Mouse (Mus musculus): ENCODE measurements around the gene Mgarp. TPM values are rescaled to one million over a fixed set of nuclear protein-coding genes. Genes with fewer than 3 reads are reported as not detected.

Mgarp gene
- total RNA-seq, 1 experiment: 12.5 TPM

GRCm38 (mm10) chr3:51386441-51387133 is 10.0 kb downstream of the Mgarp start:
- Histone ChIP-seq H3K9ac (ENCODE audit: insufficient read depth, low read depth, low read length, poor library complexity, severe bottlenecking) (no peak overlapping the region; the same call in 1 of the 2 replicates), H3K4me1 (ENCODE audit: control insufficient read depth in 2 of 2, insufficient read depth in 2 of 2, low read length in 2 of 2, poor library complexity in 1 of 2) (peaks cover 0 to 7% of the 10 kb centered on the region in 2 experiments; a peak in 1 of 4 replicates), H3K9me3 (ENCODE audit: control insufficient read depth, insufficient read depth, low read depth, low read length) (no peaks in the 10 kb centered on the region), H3K36me3 (ENCODE audit: control insufficient read depth, insufficient read depth, low read length, poor library complexity, severe bottlenecking) (no peaks in the 10 kb centered on the region), H3K4me3 (ENCODE audit: insufficient read depth in 1 of 2, low read depth in 1 of 2, low read length in 2 of 2, poor library complexity in 1 of 2, severe bottlenecking in 1 of 2) (no peak overlapping the region), H3K27ac (ENCODE audit: insufficient read depth, low read depth, low read length, poor library complexity, severe bottlenecking) (no peak overlapping the region)
- DNase-seq (ENCODE audit: low read depth, low spot score): no peak
- TF ChIP-seq MAFK (IDR thresholded peaks at IDR 0.05; ENCODE audit: insufficient read depth, low read depth, low read length) (no peak), HCFC1 (IDR thresholded peaks at IDR 0.05; ENCODE audit: borderline replicate concordance, insufficient read depth, low read length) (no peak), ZC3H11A (IDR thresholded peaks at IDR 0.05; ENCODE audit: borderline replicate concordance, low read depth, low read length) (no peak), CHD2 (IDR thresholded peaks at IDR 0.05; ENCODE audit: low read depth, low read length) (no peak), ZNF384 (IDR thresholded peaks at IDR 0.05; ENCODE audit: low read depth, low read length) (no peak)
- in situ Hi-C loops (cut with MboI; ENCODE audit: low sequenced_read_pairs in 2 of 2, unreplicated experiment in 2 of 2): no loop called here

DNA sequence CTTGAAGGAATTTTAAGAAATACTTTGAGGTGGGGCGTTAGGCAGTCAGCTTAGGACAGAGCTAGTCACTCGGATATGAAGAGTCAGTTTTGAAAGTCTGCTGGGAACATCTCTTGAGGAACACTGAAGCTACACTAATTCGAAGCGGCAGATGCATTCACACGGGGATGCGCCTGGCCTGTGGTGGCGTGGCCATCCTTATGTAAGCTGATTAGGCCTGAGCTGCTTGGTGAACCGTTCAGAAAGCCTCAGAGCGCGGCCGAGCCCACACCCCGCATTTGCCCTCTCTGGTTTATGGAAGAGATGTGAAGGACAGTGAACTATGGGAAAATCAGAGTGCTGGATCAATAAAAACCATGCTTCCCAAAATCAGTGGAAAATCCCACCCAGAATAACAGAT is 13.1 kb downstream of the Mgarp start:
- no peak overlapping the region for H3K27ac ChIP-seq (ENCODE audit: insufficient read depth, low read depth, low read length, poor library complexity, severe bottlenecking)
- no peak for DNase-seq (ENCODE audit: low read depth, low spot score)
- no peaks in the 10 kb centered on the region for H3K9me3 ChIP-seq (ENCODE audit: control insufficient read depth, insufficient read depth, low read depth, low read length)
- H3K4me1 ChIP-seq (ENCODE audit: control insufficient read depth in 2 of 2, insufficient read depth in 2 of 2, low read length in 2 of 2, poor library complexity in 1 of 2): peaks cover 0 to 7% of the 10 kb centered on the region in 2 experiments; a peak in 1 of 4 replicates
- TF ChIP-seq ZC3H11A (IDR thresholded peaks at IDR 0.05; ENCODE audit: borderline replicate concordance, low read depth, low read length) (no peak), HCFC1 (IDR thresholded peaks at IDR 0.05; ENCODE audit: borderline replicate concordance, insufficient read depth, low read length) (no peak), ZNF384 (IDR thresholded peaks at IDR 0.05; ENCODE audit: low read depth, low read length) (no peak)
- in situ Hi-C loops (cut with MboI; ENCODE audit: low sequenced_read_pairs in 2 of 2, unreplicated experiment in 2 of 2): no loop called here
- H3K36me3 ChIP-seq (ENCODE audit: control insufficient read depth, insufficient read depth, low read length, poor library complexity, severe bottlenecking): no peaks in the 10 kb centered on the region
- no peak overlapping the region for H3K4me3 ChIP-seq (ENCODE audit: insufficient read depth in 1 of 2, low read depth in 1 of 2, low read length in 2 of 2, poor library complexity in 1 of 2, severe bottlenecking in 1 of 2)
- no peak overlapping the region for H3K9ac ChIP-seq (ENCODE audit: insufficient read depth, low read depth, low read length, poor library complexity, severe bottlenecking)

- Histone ChIP-seq H3K4me3 (ENCODE audit: insufficient read depth in 1 of 2, low read depth in 1 of 2, low read length in 2 of 2, poor library complexity in 1 of 2, severe bottlenecking in 1 of 2) (no peak overlapping the region), H3K4me1 (ENCODE audit: control insufficient read depth in 2 of 2, insufficient read depth in 2 of 2, low read length in 2 of 2, poor library complexity in 1 of 2) (peaks cover 0 to 3% of the 10 kb centered on the region in 2 experiments; a peak in 1 of 4 replicates), H3K9ac (ENCODE audit: insufficient read depth, low read depth, low read length, poor library complexity, severe bottlenecking) (no peak overlapping the region), H3K9me3 (ENCODE audit: control insufficient read depth, insufficient read depth, low read depth, low read length) (no peaks in the 10 kb centered on the region), H3K36me3 (ENCODE audit: control insufficient read depth, insufficient read depth, low read length, poor library complexity, severe bottlenecking) (no peaks in the 10 kb centered on the region), H3K27ac (ENCODE audit: insufficient read depth, low read depth, low read length, poor library complexity, severe bottlenecking) (no peak overlapping the region)
- TF ChIP-seq CHD2 (IDR thresholded peaks at IDR 0.05; ENCODE audit: low read depth, low read length): no peak
- no peak for TF ChIP-seq MAFK (IDR thresholded peaks at IDR 0.05; ENCODE audit: insufficient read depth, low read depth, low read length)
- TF ChIP-seq ZC3H11A (IDR thresholded peaks at IDR 0.05; ENCODE audit: borderline replicate concordance, low read depth, low read length): no peak
- TF ChIP-seq HCFC1 (IDR thresholded peaks at IDR 0.05; ENCODE audit: borderline replicate concordance, insufficient read depth, low read length): no peak
- no peak for TF ChIP-seq ZNF384 (IDR thresholded peaks at IDR 0.05; ENCODE audit: low read depth, low read length)
- DNase-seq (ENCODE audit: low read depth, low spot score): no peak
- in situ Hi-C loops (cut with MboI; ENCODE audit: low sequenced_read_pairs in 2 of 2, unreplicated experiment in 2 of 2): no loop called here
Measured at GRCm38 (mm10) chr3:51380660-51381014, 15.9 kb downstream of the Mgarp start.

DNA sequence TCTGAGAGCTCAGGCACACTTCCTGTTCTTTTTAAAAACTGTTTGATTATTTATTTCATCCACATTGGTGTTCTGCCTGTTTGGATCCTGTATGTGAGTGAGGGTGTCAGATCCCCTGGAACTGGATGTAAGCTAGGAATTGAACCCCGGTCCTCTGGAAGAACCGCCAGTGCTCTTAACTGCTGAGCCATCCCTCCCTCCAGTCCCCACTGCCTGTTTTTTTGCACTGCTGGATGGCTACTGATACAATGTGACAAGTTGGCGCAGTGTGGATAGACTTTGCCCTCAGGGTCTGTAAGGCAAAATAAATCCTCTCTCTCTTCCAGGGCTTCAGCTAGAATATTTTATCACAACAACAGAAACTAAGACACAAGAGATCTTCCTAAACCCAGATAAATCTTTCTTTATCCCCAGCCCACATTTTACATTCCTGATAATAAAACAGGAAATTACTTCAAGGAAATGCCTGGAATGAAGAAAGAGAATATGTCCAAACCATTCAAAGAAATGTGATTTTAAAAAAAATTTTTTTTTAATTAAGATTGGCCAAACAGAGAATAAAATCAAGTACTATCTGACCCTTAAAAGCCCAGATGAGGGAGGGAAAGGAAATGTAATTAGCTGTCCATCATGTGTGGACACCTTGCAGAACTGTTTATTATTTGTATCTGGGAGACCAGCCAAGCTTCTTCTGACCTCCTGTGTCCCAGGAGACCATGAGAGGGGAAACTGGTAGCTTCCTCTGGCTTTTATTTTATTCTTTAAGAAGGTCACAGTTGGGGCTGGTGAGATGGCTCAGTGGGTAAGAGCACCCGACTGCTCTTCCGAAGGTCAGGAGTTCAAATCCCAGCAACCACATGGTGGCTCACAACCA is 16.5 kb downstream of the Mgarp start:
- peaks cover 0 to 3% of the 10 kb centered on the region in 2 experiments; a peak in 1 of 4 replicates for H3K4me1 ChIP-seq (ENCODE audit: control insufficient read depth in 2 of 2, insufficient read depth in 2 of 2, low read length in 2 of 2, poor library complexity in 1 of 2)
- DNase-seq (ENCODE audit: low read depth, low spot score): no peak
- in situ Hi-C loops (cut with MboI; ENCODE audit: low sequenced_read_pairs in 2 of 2, unreplicated experiment in 2 of 2): no loop called here
- TF ChIP-seq MAFK (IDR thresholded peaks at IDR 0.05; ENCODE audit: insufficient read depth, low read depth, low read length): no peak
- no peak for TF ChIP-seq ZNF384 (IDR thresholded peaks at IDR 0.05; ENCODE audit: low read depth, low read length)
- TF ChIP-seq CHD2 (IDR thresholded peaks at IDR 0.05; ENCODE audit: low read depth, low read length): no peak
- TF ChIP-seq HCFC1 (IDR thresholded peaks at IDR 0.05; ENCODE audit: borderline replicate concordance, insufficient read depth, low read length): no peak
- no peak for TF ChIP-seq ZC3H11A (IDR thresholded peaks at IDR 0.05; ENCODE audit: borderline replicate concordance, low read depth, low read length)
- H3K4me3 ChIP-seq (ENCODE audit: insufficient read depth in 1 of 2, low read depth in 1 of 2, low read length in 2 of 2, poor library complexity in 1 of 2, severe bottlenecking in 1 of 2): no peak overlapping the region
- no peak overlapping the region for H3K9ac ChIP-seq (ENCODE audit: insufficient read depth, low read depth, low read length, poor library complexity, severe bottlenecking)
- H3K9me3 ChIP-seq (ENCODE audit: control insufficient read depth, insufficient read depth, low read depth, low read length): no peaks in the 10 kb centered on the region
- H3K36me3 ChIP-seq (ENCODE audit: control insufficient read depth, insufficient read depth, low read length, poor library complexity, severe bottlenecking): no peaks in the 10 kb centered on the region
- no peak overlapping the region for H3K27ac ChIP-seq (ENCODE audit: insufficient read depth, low read depth, low read length, poor library complexity, severe bottlenecking)

All from ES-E14 (cell line).